Mouse (Mus musculus) gastrocnemius, adult 18-20 months (tissue): ENCODE data around the gene Mb21d2. TPM values are rescaled to one million over a fixed set of nuclear protein-coding genes. Genes with fewer than 3 reads are reported as not detected.

Experiments
- DNase-seq: peaks from one replicate; pipeline ENCODE4 v3.0.0; 2021; ENCODE audit warnings: low spot score
- total RNA-seq, 2 experiments: library from RNA; stranded (reverse); gene quantifications; 2 replicates each; pipeline ENCODE4 v1.2.3; 2021

Gene Mb21d2
- total RNA-seq, 2 experiments from 2014 or later: 10.0 to 13.4 TPM

GRCm38 (mm10) chr16:28902620-28903565 lies 26.6 kb downstream of the Mb21d2 start:
- DNase-seq: no peak

GRCm38 (mm10) chr16:28899161-28899540 lies 30.3 kb downstream of the Mb21d2 start:
- no peak for DNase-seq

GRCm38 (mm10) chr16:28898509-28899160 lies 30.8 kb downstream of the Mb21d2 start:
- DNase-seq: no peak

- no peak for DNase-seq
These were observed 32.9 kb downstream of the Mb21d2 start for GRCm38 (mm10) chr16:28896571-28896970.

GRCm38 (mm10) chr16:28894872-28895271 lies 34.6 kb downstream of the Mb21d2 start:
- DNase-seq: no peak

- DNase-seq: no peak
These were observed 36.2 kb downstream of the Mb21d2 start for GRCm38 (mm10) chr16:28893266-28893665.

GRCm38 (mm10) chr16:28886201-28886745 lies 43.2 kb downstream of the Mb21d2 start:
- DNase-seq: no peak

GRCm38 (mm10) chr16:28885474-28885873 lies 44.0 kb downstream of the Mb21d2 start:
- DNase-seq: no peak

GRCm38 (mm10) chr16:28884661-28885060 lies 44.8 kb downstream of the Mb21d2 start:
- DNase-seq: no peak

- DNase-seq: no peak
These were observed 45.8 kb downstream of the Mb21d2 start for GRCm38 (mm10) chr16:28883649-28884048.

GRCm38 (mm10) chr16:28882687-28883428 lies 46.6 kb downstream of the Mb21d2 start:
- DNase-seq: no peak

GRCm38 (mm10) chr16:28881787-28882186 lies 47.7 kb downstream of the Mb21d2 start:
- DNase-seq: peak; percentile 21

- DNase-seq: no peak
These were observed 48.7 kb downstream of the Mb21d2 start for GRCm38 (mm10) chr16:28880756-28881155.

GRCm38 (mm10) chr16:28880307-28880681 lies 49.2 kb downstream of the Mb21d2 start:
- DNase-seq: no peak

- DNase-seq: no peak
These were observed 49.7 kb downstream of the Mb21d2 start for GRCm38 (mm10) chr16:28879636-28880306.

GRCm38 (mm10) chr16:28877162-28877662 lies 52.3 kb downstream of the Mb21d2 start:
- DNase-seq: no peak

- DNase-seq: no peak
These were observed 56.0 kb downstream of the Mb21d2 start for GRCm38 (mm10) chr16:28873404-28873895.

GRCm38 (mm10) chr16:28870860-28871259 lies 58.6 kb downstream of the Mb21d2 start:
- DNase-seq: peak; percentile 24

- no peak for DNase-seq
These were observed 59.0 kb downstream of the Mb21d2 start for GRCm38 (mm10) chr16:28870456-28870855.

- no peak for DNase-seq
These were observed 60.6 kb downstream of the Mb21d2 start for GRCm38 (mm10) chr16:28868864-28869263.
